Mouse (Mus musculus) limb, embryonic 15.5 days (tissue): Measurements from ENCODE around the gene Ncoa3. TPM values are rescaled to one million over a fixed set of nuclear protein-coding genes. Genes with fewer than 3 reads are reported as not detected.

Experiments
- ATAC-seq: fragments of 200-750 bp; cut with Nextera tagmentation; 2 replicates; pipeline ENCODE4 v1.8.0; 2017; ENCODE audit warnings: low read depth, moderate TSS enrichment; ENCODE audit not compliant: insufficient number of reproducible peaks, low FRiP score, low TSS enrichment
- H3K27ac ChIP-seq: fragments of 300-500 bp; sonication (generic); 2 replicates; pipeline ENCODE4 v1.5.1; 2015; ENCODE audit warnings: moderate library complexity, mild to moderate bottlenecking, inconsistent platforms
- H3K27me3 ChIP-seq: fragments of 300-500 bp; sonication (generic); 2 replicates; pipeline ENCODE4 v1.6.1; 2015; ENCODE audit warnings: inconsistent platforms
- H3K36me3 ChIP-seq: fragments of 300-500 bp; sonication (generic); 2 replicates; pipeline ENCODE4 v1.6.1; 2015; ENCODE audit warnings: inconsistent platforms
- H3K4me1 ChIP-seq: fragments of 300-500 bp; sonication (generic); 2 replicates; pipeline ENCODE4 v1.6.1; 2015; ENCODE audit warnings: inconsistent platforms
- H3K4me2 ChIP-seq: fragments of 300-500 bp; sonication (generic); 2 replicates; pipeline ENCODE4 v1.6.1; 2015; ENCODE audit warnings: mild to moderate bottlenecking, inconsistent platforms
- H3K4me3 ChIP-seq: fragments of 300-500 bp; sonication (generic); 2 replicates; pipeline ENCODE4 v1.5.1; 2015; ENCODE audit warnings: mild to moderate bottlenecking, inconsistent platforms
- H3K9ac ChIP-seq: fragments of 300-500 bp; sonication (generic); 2 replicates; pipeline ENCODE4 v1.6.1; 2015; ENCODE audit warnings: inconsistent platforms
- H3K9me3 ChIP-seq: fragments of 300-500 bp; sonication (generic); 2 replicates; pipeline ENCODE4 v1.6.1; 2016; ENCODE audit warnings: inconsistent platforms
- WGBS: fragments of 180-500 bp; shearing (Covaris S2); methylation state at CpG from one replicate; pipeline ENCODE4 v1.1.7; 2015; 5-methylcytosine and 5-hydroxymethylcytosine counted together
- polyA plus RNA-seq: library from polyadenylated mRNA; unstranded; fragments of >200 nt; fragmentation: Nextera tagmentation; extraction: Ambion mirVana; gene quantifications from 2 replicates; pipeline ENCODE4 v1.2.1, GENCODE M21; 2015

Gene Ncoa3
- polyA plus RNA-seq, 1 experiment from 2014 or later = 15.4 TPM

- H3K4me2 ChIP-seq = no peak overlapping the region
- H3K4me1 ChIP-seq = peaks cover 21% of the 10 kb centered on the region
- peaks cover 33% of the 10 kb centered on the region for H3K36me3 ChIP-seq
- no peaks in the 10 kb centered on the region for H3K9me3 ChIP-seq
- 77% methylated on average over 15 of the region's 15 CpGs for whole genome bisulfite sequencing
- no peak overlapping the region for H3K4me3 ChIP-seq
- peak overlapping the region; percentile 47; the same call in 1 of the 2 replicates for H3K27ac ChIP-seq
- no peaks in the 10 kb centered on the region for H3K27me3 ChIP-seq
- no peak for ATAC-seq
- no peak overlapping the region for H3K9ac ChIP-seq
These were observed 106.0 kb downstream of the Ncoa3 start for GRCm38 (mm10) chr2:166098292-166098933.

GRCm38 (mm10) chr2:166100309-166101262 is 108.2 kb downstream of the Ncoa3 start:
- Histone ChIP-seq H3K4me2 (no peak overlapping the region), H3K4me3 (no peak overlapping the region), H3K9me3 (no peaks in the 10 kb centered on the region), H3K27ac (no peak overlapping the region), H3K36me3 (peaks cover 28% of the 10 kb centered on the region), H3K9ac (no peak overlapping the region), H3K4me1 (peaks cover 24% of the 10 kb centered on the region), H3K27me3 (no peaks in the 10 kb centered on the region)
- WGBS = 79% methylated on average over 21 of the region's 21 CpGs
- no peak for ATAC-seq

- Histone ChIP-seq H3K27me3 (no peaks in the 10 kb centered on the region), H3K9me3 (no peaks in the 10 kb centered on the region), H3K9ac (no peak overlapping the region), H3K36me3 (peaks cover 25% of the 10 kb centered on the region), H3K4me2 (no peak overlapping the region), H3K27ac (no peak overlapping the region), H3K4me1 (peaks cover 37% of the 10 kb centered on the region), H3K4me3 (no peak overlapping the region)
- 49% methylated on average over 7 of the region's 7 CpGs for WGBS
- no peak for ATAC-seq
These were observed 110.5 kb downstream of the Ncoa3 start for GRCm38 (mm10) chr2:166102893-166103292.

DNA sequence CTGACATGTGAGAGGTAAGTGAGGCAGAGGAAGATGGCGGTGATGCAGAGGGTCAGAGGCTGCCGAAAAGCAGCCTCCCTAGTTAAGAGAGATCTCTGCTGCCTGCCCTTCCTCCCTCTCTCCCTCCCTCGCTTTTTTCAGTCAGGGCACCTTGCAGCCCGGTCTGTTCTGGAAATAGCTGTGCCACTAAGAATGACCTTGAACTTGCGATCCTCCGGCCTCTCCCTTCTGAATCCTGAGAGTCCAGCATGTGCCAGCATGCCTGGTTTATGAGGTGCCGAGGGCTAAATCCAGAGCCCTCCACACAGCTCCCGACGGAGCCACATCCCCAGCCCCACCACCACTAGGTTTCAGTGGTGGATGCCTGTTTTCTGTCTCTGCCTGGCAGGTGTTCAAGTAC is 113.5 kb downstream of the Ncoa3 start:
- Histone ChIP-seq H3K27ac (peak overlapping the region; percentile 8; the same call in 1 of the 2 replicates), H3K36me3 (peaks cover 13% of the 10 kb centered on the region)
- no peak for ATAC-seq

GRCm38 (mm10) chr2:166106631-166107030 is 114.2 kb downstream of the Ncoa3 start:
- Histone ChIP-seq H3K27me3 (no peaks in the 10 kb centered on the region), H3K36me3 (peaks cover 10% of the 10 kb centered on the region), H3K4me2 (no peak overlapping the region), H3K9me3 (no peaks in the 10 kb centered on the region), H3K4me1 (peaks cover 28% of the 10 kb centered on the region), H3K27ac (peak overlapping the region; percentile 8; the same call in 1 of the 2 replicates), H3K4me3 (no peak overlapping the region), H3K9ac (no peak overlapping the region)
- WGBS = 60% methylated on average over 2 of the region's 2 CpGs
- no peak for ATAC-seq

More for the DNA sequence above, 113.5 kb downstream of the Ncoa3 start:
- Histone ChIP-seq H3K9me3 (no peaks in the 10 kb centered on the region), H3K27me3 (no peaks in the 10 kb centered on the region), H3K9ac (no peak overlapping the region), H3K4me1 (peaks cover 28% of the 10 kb centered on the region), H3K4me2 (no peak overlapping the region), H3K4me3 (no peak overlapping the region)
- WGBS = 48% methylated on average over 9 of the region's 9 CpGs

- no peak for ATAC-seq
- H3K9me3 ChIP-seq = no peaks in the 10 kb centered on the region
- no peak overlapping the region for H3K4me3 ChIP-seq
- H3K27ac ChIP-seq = no peak overlapping the region
- peaks cover 31% of the 10 kb centered on the region for H3K4me1 ChIP-seq
- no peak overlapping the region for H3K4me2 ChIP-seq
- H3K27me3 ChIP-seq = no peaks in the 10 kb centered on the region
- H3K9ac ChIP-seq = no peak overlapping the region
- peaks cover 14% of the 10 kb centered on the region for H3K36me3 ChIP-seq
- WGBS = 85% methylated on average over 5 of the region's 5 CpGs
These were observed 115.5 kb downstream of the Ncoa3 start for GRCm38 (mm10) chr2:166107911-166108310.

GRCm38 (mm10) chr2:166108326-166108725 is 115.9 kb downstream of the Ncoa3 start:
- peak; percentile 4; the same call in 1 of the 2 replicates for ATAC-seq
- no peaks in the 10 kb centered on the region for H3K9me3 ChIP-seq
- H3K27me3 ChIP-seq = no peaks in the 10 kb centered on the region
- H3K9ac ChIP-seq = no peak overlapping the region
- 26% methylated on average over 4 of the region's 4 CpGs for WGBS
- H3K4me1 ChIP-seq = peaks cover 28% of the 10 kb centered on the region
- no peak overlapping the region for H3K27ac ChIP-seq
- peaks cover 17% of the 10 kb centered on the region for H3K36me3 ChIP-seq
- no peak overlapping the region for H3K4me2 ChIP-seq
- H3K4me3 ChIP-seq = no peak overlapping the region

- Histone ChIP-seq H3K9ac (no peak overlapping the region), H3K9me3 (no peaks in the 10 kb centered on the region), H3K36me3 (peaks cover 22% of the 10 kb centered on the region), H3K27ac (no peak overlapping the region), H3K4me2 (no peak overlapping the region), H3K4me1 (peaks cover 26% of the 10 kb centered on the region), H3K27me3 (no peaks in the 10 kb centered on the region), H3K4me3 (no peak overlapping the region)
- WGBS = 87% methylated on average over 8 of the region's 8 CpGs
- no peak for ATAC-seq
These were observed 118.3 kb downstream of the Ncoa3 start for GRCm38 (mm10) chr2:166110764-166111163.

GRCm38 (mm10) chr2:166111238-166111637 is 118.8 kb downstream of the Ncoa3 start:
- no peak for ATAC-seq
- H3K9ac ChIP-seq = no peak overlapping the region
- H3K9me3 ChIP-seq = no peaks in the 10 kb centered on the region
- no peak overlapping the region for H3K27ac ChIP-seq
- peaks cover 23% of the 10 kb centered on the region for H3K4me1 ChIP-seq
- peaks cover 27% of the 10 kb centered on the region for H3K36me3 ChIP-seq
- no peak overlapping the region for H3K4me2 ChIP-seq
- no peaks in the 10 kb centered on the region for H3K27me3 ChIP-seq
- WGBS = 73% methylated on average over 2 of the region's 2 CpGs
- no peak overlapping the region for H3K4me3 ChIP-seq

DNA sequence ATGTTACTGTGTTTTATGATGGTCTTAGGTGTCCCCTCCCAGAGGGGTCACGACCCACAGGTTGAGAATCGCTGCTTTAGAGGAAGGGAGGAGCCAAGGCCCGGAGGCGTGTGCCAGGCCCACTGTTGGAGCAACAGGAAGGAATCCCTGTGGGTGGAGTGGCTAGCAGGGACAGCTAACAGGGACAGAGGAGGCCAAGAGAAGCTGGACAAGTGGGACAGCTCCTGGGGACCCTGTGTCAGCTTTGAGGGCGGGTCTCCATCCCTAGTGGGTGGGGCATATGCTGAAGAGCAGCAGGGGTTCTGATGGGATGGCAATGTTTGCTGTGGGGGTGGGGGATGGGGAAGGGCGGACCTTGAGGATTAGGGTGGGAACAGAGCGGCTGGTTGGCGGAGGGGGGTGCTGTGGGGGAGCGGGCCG is 119.4 kb downstream of the Ncoa3 start:
- H3K4me3 ChIP-seq = no peak overlapping the region
- no peak overlapping the region for H3K27ac ChIP-seq
- no peaks in the 10 kb centered on the region for H3K27me3 ChIP-seq
- peaks cover 33% of the 10 kb centered on the region for H3K36me3 ChIP-seq
- WGBS = 74% methylated on average over 10 of the region's 10 CpGs
- H3K4me2 ChIP-seq = no peak overlapping the region
- H3K9ac ChIP-seq = no peak overlapping the region
- H3K4me1 ChIP-seq = peaks cover 19% of the 10 kb centered on the region
- ATAC-seq = no peak
- no peaks in the 10 kb centered on the region for H3K9me3 ChIP-seq

- Histone ChIP-seq H3K4me2 (no peak overlapping the region), H3K27ac (no peak overlapping the region), H3K4me3 (no peak overlapping the region), H3K27me3 (no peaks in the 10 kb centered on the region), H3K36me3 (peaks cover 32% of the 10 kb centered on the region), H3K9ac (no peak overlapping the region), H3K4me1 (peaks cover 16% of the 10 kb centered on the region; the same call in 1 of the 2 replicates), H3K9me3 (no peaks in the 10 kb centered on the region)
- ATAC-seq = no peak
- WGBS = 87% methylated on average over 11 of the region's 11 CpGs
These were observed 120.5 kb downstream of the Ncoa3 start for GRCm38 (mm10) chr2:166112986-166113385.
